Mouse (Mus musculus): ENCODE data around the gene Slc22a20. TPM values are rescaled to one million over a fixed set of nuclear protein-coding genes. Genes with fewer than 3 reads are reported as not detected.

The Slc22a20 gene
- polyA plus RNA-seq, 1 experiment from 2014 or later, result not detected

DNA sequence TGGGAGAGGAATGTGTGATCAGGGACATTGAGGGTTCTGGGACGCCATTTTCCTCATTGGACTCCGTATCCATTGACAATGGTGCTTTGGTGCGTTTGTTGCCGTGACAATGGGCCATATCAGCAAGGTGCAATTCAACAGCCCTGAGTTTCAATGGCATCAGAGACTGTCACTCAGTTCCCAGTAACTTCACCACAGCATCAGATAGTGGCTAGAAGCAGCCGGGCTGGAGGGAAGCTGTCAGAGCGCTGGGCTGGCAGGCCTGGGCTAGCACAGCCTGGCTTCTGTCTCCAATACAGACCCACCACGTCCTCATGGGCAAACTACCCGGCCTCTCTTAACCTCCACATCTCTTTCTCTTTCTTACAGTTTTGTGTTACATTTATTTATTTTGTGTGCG, 5.5 kb downstream of the Slc22a20 start:
- DNase-seq (ENCODE audit: low spot score) (no peak), ATAC-seq (replicated peaks; ENCODE audit: low FRiP score, low read depth) (no peak)
- Histone ChIP-seq H3K4me2 (ENCODE audit: low read length) (no peak overlapping the region), H3K27me3 (ENCODE audit: insufficient read depth, low read length) (no peaks in the 10 kb centered on the region), H3K36me3 (ENCODE audit: insufficient read depth, low read length) (no peaks in the 10 kb centered on the region), H3K9me3 (replicated peaks; ENCODE audit: low read length) (no peaks in the 10 kb centered on the region), H3K4me1 (replicated peaks; ENCODE audit: insufficient read depth, low read length) (no peaks in the 10 kb centered on the region), H3K27ac (no peak overlapping the region), H3K4me3 (replicated peaks; ENCODE audit: low read depth, low read length) (no peak overlapping the region), H3K9ac (ENCODE audit: low read depth, low read length) (no peak overlapping the region)
- no peak for TF ChIP-seq CTCF (IDR thresholded peaks at IDR 0.05; ENCODE audit: low read depth)
- WGBS, result 83% methylated on average over 9 of the region's 9 CpGs

DNA sequence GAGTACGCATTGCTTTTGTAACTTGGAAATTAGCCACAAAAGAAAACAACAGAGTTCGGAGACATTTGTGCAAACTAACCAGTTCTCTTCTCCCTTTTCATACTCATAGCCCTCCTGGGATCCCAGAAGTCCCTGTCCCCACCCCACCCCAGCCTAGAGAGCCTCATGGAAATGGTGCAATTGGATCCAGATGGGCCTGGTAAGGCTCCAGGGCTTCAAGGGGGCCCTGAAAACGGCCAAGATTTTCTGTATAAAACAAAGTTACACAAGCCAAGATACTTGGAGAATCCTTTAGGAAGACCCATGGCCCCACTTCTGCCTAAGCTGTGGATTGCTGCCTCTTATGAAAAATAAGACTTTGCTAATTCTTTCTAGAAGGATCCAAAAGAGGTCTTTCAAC, 8.2 kb downstream of the Slc22a20 start:
- H3K4me3 ChIP-seq (replicated peaks; ENCODE audit: low read depth, low read length), result no peak overlapping the region
- TF ChIP-seq CTCF (IDR thresholded peaks at IDR 0.05; ENCODE audit: low read depth), result no peak
- no peak for ATAC-seq (replicated peaks; ENCODE audit: low FRiP score, low read depth)
- WGBS, result 72% methylated on average over 3 of the region's 3 CpGs
- no peak overlapping the region for H3K27ac ChIP-seq
- no peaks in the 10 kb centered on the region for H3K9me3 ChIP-seq (replicated peaks; ENCODE audit: low read length)
- H3K4me1 ChIP-seq (replicated peaks; ENCODE audit: insufficient read depth, low read length), result no peaks in the 10 kb centered on the region
- H3K9ac ChIP-seq (ENCODE audit: low read depth, low read length), result no peak overlapping the region
- no peaks in the 10 kb centered on the region for H3K27me3 ChIP-seq (ENCODE audit: insufficient read depth, low read length)
- no peaks in the 10 kb centered on the region for H3K36me3 ChIP-seq (ENCODE audit: insufficient read depth, low read length)
- no peak for DNase-seq (ENCODE audit: low spot score)
- H3K4me2 ChIP-seq (ENCODE audit: low read length), result no peak overlapping the region

DNA sequence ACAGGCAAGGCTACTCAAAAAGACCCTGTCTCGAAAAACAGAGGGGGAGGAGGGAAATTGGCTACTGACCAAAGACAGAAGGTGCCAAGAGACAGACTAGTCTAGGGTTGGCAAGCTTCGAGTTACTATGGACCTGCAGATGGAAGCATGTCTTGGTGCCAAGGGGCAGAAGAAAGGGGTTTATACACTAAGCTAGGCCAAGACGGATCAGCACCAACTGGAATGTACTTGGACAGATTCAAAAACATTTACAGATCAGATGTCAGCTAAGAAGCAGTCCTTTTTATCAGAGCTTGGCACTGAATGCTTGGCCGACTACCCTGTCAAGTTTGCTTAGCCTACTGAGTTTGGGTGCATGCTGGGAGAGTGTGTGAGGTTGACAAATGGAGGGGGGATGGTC, 10.3 kb downstream of the Slc22a20 start:
- TF ChIP-seq CTCF (IDR thresholded peaks at IDR 0.05; ENCODE audit: low read depth), result no peak

DNA sequence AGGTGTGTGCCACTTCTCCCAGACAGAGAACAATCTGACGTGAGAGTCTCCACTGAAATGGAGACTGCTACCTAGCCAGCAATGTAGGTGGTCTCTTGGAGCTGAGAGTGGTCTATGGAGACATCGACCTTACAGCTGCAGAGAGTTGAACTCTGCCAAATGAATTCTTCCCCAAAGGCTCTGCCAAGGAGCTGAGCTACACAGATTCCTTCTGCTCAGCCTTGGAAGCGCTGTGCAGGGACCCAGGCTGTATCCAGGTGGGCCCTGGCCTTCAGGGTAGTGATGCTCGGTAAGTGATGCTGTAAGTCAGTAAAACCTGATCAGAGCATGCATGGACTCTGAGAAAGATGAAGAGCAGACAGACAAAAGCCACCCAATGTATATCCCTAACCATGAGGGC, 10.8 kb downstream of the Slc22a20 start:
- Histone ChIP-seq H3K9ac (ENCODE audit: low read depth, low read length) (no peak overlapping the region), H3K36me3 (ENCODE audit: insufficient read depth, low read length) (no peaks in the 10 kb centered on the region), H3K27me3 (ENCODE audit: insufficient read depth, low read length) (no peaks in the 10 kb centered on the region), H3K9me3 (replicated peaks; ENCODE audit: low read length) (no peaks in the 10 kb centered on the region), H3K4me1 (replicated peaks; ENCODE audit: insufficient read depth, low read length) (no peaks in the 10 kb centered on the region), H3K27ac (no peak overlapping the region), H3K4me3 (replicated peaks; ENCODE audit: low read depth, low read length) (no peak overlapping the region), H3K4me2 (ENCODE audit: low read length) (no peak overlapping the region)
- ATAC-seq (replicated peaks; ENCODE audit: low FRiP score, low read depth) (no peak), DNase-seq (ENCODE audit: low spot score) (no peak)
- TF ChIP-seq CTCF (IDR thresholded peaks at IDR 0.05; ENCODE audit: low read depth), result no peak
- WGBS, result 70% methylated on average over 4 of the region's 4 CpGs

More for the DNA sequence above, 10.3 kb downstream of the Slc22a20 start:
- H3K36me3 ChIP-seq (ENCODE audit: insufficient read depth, low read length), result no peaks in the 10 kb centered on the region
- H3K9ac ChIP-seq (ENCODE audit: low read depth, low read length), result no peak overlapping the region
- no peak overlapping the region for H3K4me2 ChIP-seq (ENCODE audit: low read length)
- no peak overlapping the region for H3K4me3 ChIP-seq (replicated peaks; ENCODE audit: low read depth, low read length)
- DNase-seq (ENCODE audit: low spot score) (no peak), ATAC-seq (replicated peaks; ENCODE audit: low FRiP score, low read depth) (no peak)
- H3K27ac ChIP-seq, result no peak overlapping the region
- 75% methylated on average over 4 of the region's 4 CpGs for WGBS
- H3K27me3 ChIP-seq (ENCODE audit: insufficient read depth, low read length), result no peaks in the 10 kb centered on the region
- H3K4me1 ChIP-seq (replicated peaks; ENCODE audit: insufficient read depth, low read length), result no peaks in the 10 kb centered on the region
- no peaks in the 10 kb centered on the region for H3K9me3 ChIP-seq (replicated peaks; ENCODE audit: low read length)

DNA sequence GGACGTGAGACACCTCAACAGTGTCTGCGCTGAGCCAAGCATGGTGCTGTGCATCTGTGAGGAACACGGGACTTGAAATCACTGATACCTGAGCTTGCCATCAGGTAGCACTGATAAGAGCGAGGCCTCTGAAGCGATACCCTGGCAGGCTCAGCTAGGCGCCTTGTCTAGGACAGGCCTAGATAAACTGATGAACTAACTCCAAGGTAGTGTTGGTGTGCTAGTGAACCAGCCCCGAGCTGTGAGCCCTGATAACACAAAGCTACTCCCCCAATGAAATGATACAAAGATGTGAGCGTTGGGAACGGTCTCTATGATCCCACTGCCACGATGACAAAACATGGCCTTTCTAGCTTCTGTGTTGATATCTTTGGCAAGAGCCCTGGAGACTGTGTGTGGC, 18.3 kb downstream of the Slc22a20 start:
- H3K36me3 ChIP-seq (ENCODE audit: insufficient read depth, low read length), result no peaks in the 10 kb centered on the region
- no peak overlapping the region for H3K4me3 ChIP-seq (replicated peaks; ENCODE audit: low read depth, low read length)
- H3K9me3 ChIP-seq (replicated peaks; ENCODE audit: low read length), result no peaks in the 10 kb centered on the region
- TF ChIP-seq CTCF (IDR thresholded peaks at IDR 0.05; ENCODE audit: low read depth), result no peak
- ATAC-seq (replicated peaks; ENCODE audit: low FRiP score, low read depth) (no peak), DNase-seq (ENCODE audit: low spot score) (no peak)
- no peaks in the 10 kb centered on the region for H3K27me3 ChIP-seq (ENCODE audit: insufficient read depth, low read length)
- H3K4me1 ChIP-seq (replicated peaks; ENCODE audit: insufficient read depth, low read length), result peaks cover 6% of the 10 kb centered on the region; the same call in 1 of the 2 replicates
- no peak overlapping the region for H3K4me2 ChIP-seq (ENCODE audit: low read length)
- H3K9ac ChIP-seq (ENCODE audit: low read depth, low read length), result no peak overlapping the region
- WGBS, result 90% methylated on average over 10 of the region's 10 CpGs
- H3K27ac ChIP-seq, result no peak overlapping the region

DNA sequence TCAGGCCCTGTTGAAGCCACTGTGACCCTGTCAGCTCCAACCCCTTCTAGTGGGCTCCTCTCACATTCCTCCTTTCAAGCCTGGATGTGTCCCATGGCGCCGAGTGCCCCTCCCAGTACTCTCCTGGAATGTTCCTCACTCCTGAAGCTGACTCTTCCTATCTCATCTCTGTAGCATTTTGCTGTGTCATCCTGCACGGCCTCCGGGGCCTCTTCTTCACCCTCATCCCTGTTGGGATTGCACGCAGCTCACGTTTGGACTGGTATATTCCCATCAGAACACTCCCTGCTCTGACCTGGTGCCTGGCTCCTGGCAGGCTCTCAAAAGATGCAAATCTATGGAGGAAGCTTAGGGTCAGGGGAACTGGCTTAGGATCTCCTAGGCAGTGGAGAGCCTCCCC, 19.2 kb downstream of the Slc22a20 start:
- Histone ChIP-seq H3K27ac (no peak overlapping the region), H3K27me3 (ENCODE audit: insufficient read depth, low read length) (no peaks in the 10 kb centered on the region), H3K4me2 (ENCODE audit: low read length) (no peak overlapping the region), H3K4me3 (replicated peaks; ENCODE audit: low read depth, low read length) (no peak overlapping the region), H3K9ac (ENCODE audit: low read depth, low read length) (no peak overlapping the region), H3K4me1 (replicated peaks; ENCODE audit: insufficient read depth, low read length) (peaks cover 6% of the 10 kb centered on the region; the same call in 1 of the 2 replicates), H3K9me3 (replicated peaks; ENCODE audit: low read length) (no peaks in the 10 kb centered on the region), H3K36me3 (ENCODE audit: insufficient read depth, low read length) (no peaks in the 10 kb centered on the region)
- ATAC-seq (replicated peaks; ENCODE audit: low FRiP score, low read depth) (no peak), DNase-seq (ENCODE audit: low spot score) (no peak)
- TF ChIP-seq CTCF (IDR thresholded peaks at IDR 0.05; ENCODE audit: low read depth), result no peak
- WGBS, result 61% methylated on average over 6 of the region's 6 CpGs

GRCm38 (mm10) chr19:5965910-5966309, 20.0 kb downstream of the Slc22a20 start:
- Histone ChIP-seq H3K9me3 (replicated peaks; ENCODE audit: low read length) (no peaks in the 10 kb centered on the region), H3K4me2 (ENCODE audit: low read length) (no peak overlapping the region), H3K4me1 (replicated peaks; ENCODE audit: insufficient read depth, low read length) (peaks cover 6% of the 10 kb centered on the region; the same call in 1 of the 2 replicates), H3K27ac (no peak overlapping the region), H3K36me3 (ENCODE audit: insufficient read depth, low read length) (no peaks in the 10 kb centered on the region), H3K27me3 (ENCODE audit: insufficient read depth, low read length) (no peaks in the 10 kb centered on the region), H3K9ac (ENCODE audit: low read depth, low read length) (no peak overlapping the region), H3K4me3 (replicated peaks; ENCODE audit: low read depth, low read length) (no peak overlapping the region)
- no peak; the same call in 1 of the 2 replicates for TF ChIP-seq CTCF (IDR thresholded peaks at IDR 0.05; ENCODE audit: low read depth)
- 89% methylated on average over 2 of the region's 2 CpGs for WGBS
- DNase-seq (ENCODE audit: low spot score) (no peak), ATAC-seq (replicated peaks; ENCODE audit: low FRiP score, low read depth) (no peak)
